Mouse (Mus musculus) G1E (cell line): ENCODE data around the gene Rprd1b.

ENCODE experiments used
- CTCF ChIP-seq: IDR thresholded peaks from 2 replicates; pipeline ENCODE4 v1.5.1; 2012; ENCODE audit warnings: low read depth, low read length, inconsistent platforms, mixed read lengths
- GATA1 ChIP-seq: IDR thresholded peaks from 2 replicates; pipeline ENCODE4 v1.6.1; 2012; ENCODE audit warnings: borderline replicate concordance, low read length, inconsistent platforms, mixed read lengths
- GATA2 ChIP-seq: IDR thresholded peaks from 2 replicates; pipeline ENCODE4 v1.6.1; 2012; ENCODE audit warnings: low read depth, low read length, inconsistent platforms, borderline replicate concordance
- POLR2AphosphoS5 ChIP-seq: IDR thresholded peaks from 2 replicates; pipeline ENCODE4 v1.6.1; 2012; ENCODE audit warnings: low read depth, low read length, inconsistent platforms; ENCODE audit not compliant: insufficient replicate concordance
- TAL1 ChIP-seq: conservative IDR thresholded peaks from 2 replicates; pipeline ENCODE4 v1.6.1; 2012; ENCODE audit warnings: low read depth, low read length, inconsistent platforms, mixed read lengths

DNA sequence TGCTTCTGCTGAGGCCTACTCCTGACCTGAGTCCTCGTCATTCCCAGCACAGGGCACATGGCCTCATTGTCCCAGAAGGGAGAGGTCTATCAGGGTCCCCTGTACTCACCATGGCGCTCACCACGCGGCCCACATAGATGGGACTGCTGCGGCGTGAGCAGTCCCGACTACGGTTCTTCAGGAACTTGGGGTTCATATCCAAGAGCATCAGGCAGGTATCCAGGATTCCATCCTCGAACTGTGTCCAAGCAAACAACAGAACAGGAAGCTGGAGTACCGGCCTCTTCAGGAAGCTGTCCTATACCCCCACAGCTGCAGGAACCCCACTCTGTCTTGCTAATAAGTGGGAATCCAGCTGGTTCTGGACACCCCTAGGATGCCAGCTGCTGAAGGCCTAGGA is 104.0 kb downstream of the Rprd1b start:
- TF ChIP-seq CTCF (no peak), TAL1 (no peak), GATA1 (no peak), GATA2 (no peak), POLR2AphosphoS5 (no peak)
